32 mouse cellular contexts compared by ENCODE assay signal in genomic region chr2:73903536-73903935, GRCm38 (mm10). TPM values are rescaled to one million over a fixed set of nuclear protein-coding genes. Genes with fewer than 3 reads are reported as not detected.
DNase-seq lines count a peak whose midpoint lies in the region; ATAC-seq and TF ChIP-seq lines count a peak whose summit lies in the region.
"Had no signal": no experiment of that assay in that cellular context is flagged by ENCODE, and none has a peak within 500 bp of the region (broad histone marks: within the 10 kb centered on the region; RNA-seq: fewer than 3 reads in every experiment).

No protein-coding gene starts in this region.

- no peaks in the 10 kb centered on the region for H3K9me3 ChIP-seq in lung, postnatal 0 days (ENCODE audit: low read length)
- H3K9me3 ChIP-seq: forebrain, embryonic 10.5 days; heart, embryonic 10.5 days; heart, embryonic 15.5 days; hindbrain, embryonic 12.5 days; intestine, embryonic 15.5 days; limb, embryonic 13.5 days; midbrain, embryonic 12.5 days; neural tube, embryonic 12.5 days had no signal

- 0 out of 2 replicates have a peak, but pooled peaks have one; percentile 15 for TF ChIP-seq CTCF in layer of hippocampus, adult 2 months (conservative IDR thresholded peaks at IDR 0.05)
- TF ChIP-seq CTCF in lung, postnatal 0 days (IDR thresholded peaks at IDR 0.05), result 0 out of 2 replicates have a peak, but pooled peaks have one; percentile 3

- H3K27ac ChIP-seq in layer of hippocampus, adult 2 months, result no peak overlapping the region
- no peak overlapping the region for H3K27ac ChIP-seq in lung, postnatal 0 days (ENCODE audit: low read length)
- H3K27ac ChIP-seq: forebrain, embryonic 10.5 days; heart, embryonic 10.5 days; heart, embryonic 15.5 days; hindbrain, embryonic 12.5 days; hindbrain, postnatal 0 days; intestine, embryonic 15.5 days; left cerebral cortex, adult 2 months; limb, embryonic 13.5 days; midbrain, embryonic 12.5 days; neural tube, embryonic 12.5 days had no signal

- H3K4me1 ChIP-seq in lung, postnatal 0 days (ENCODE audit: insufficient read depth, low read depth, low read length), result no peaks in the 10 kb centered on the region
- H3K4me1 ChIP-seq: forebrain, embryonic 10.5 days; heart, embryonic 10.5 days; hindbrain, embryonic 12.5 days; intestine, embryonic 15.5 days; limb, embryonic 13.5 days; midbrain, embryonic 12.5 days; neural tube, embryonic 12.5 days had no signal

- peaks cover 16% of the 10 kb centered on the region; the same call in 1 of the 2 replicates for H3K36me3 ChIP-seq in lung, postnatal 0 days (ENCODE audit: insufficient read depth, low read length)

- no peak for ATAC-seq in lung, postnatal 0 days
- ATAC-seq: hindbrain, postnatal 0 days; intestine, embryonic 15.5 days had no signal

- DNase-seq in layer of hippocampus, adult 2 months (ENCODE audit: low spot score in 2 of 2), result no peak
- DNase-seq in layer of hippocampus, adult 9-11 months, result no peak
- DNase-seq in lung, postnatal 0 days (ENCODE audit: low spot score), result no peak
- DNase-seq in lung, postnatal 4 days, result no peak
- peak; percentile 80 for DNase-seq in R1 (ENCODE audit: low read depth, low spot score)
- no peak for DNase-seq in heart, postnatal 10 days
- no peak for DNase-seq in ovary, adult 18-20 months (ENCODE audit: low spot score)
- DNase-seq: adrenal gland, postnatal 14 days; B cell, adult 2 months; cerebellum, adult 11 months; cerebellum, adult 9-10 months; cerebellum, postnatal 36 days; gastrocnemius, postnatal 14 days; heart, adult 11 months; heart, postnatal 36 days; kidney, adult 9 months; kidney, postnatal 10 days; lung, postnatal 10 days; right cerebral cortex, postnatal 4 days; thymus, adult 2 months; thymus, postnatal 36 days had no signal

- no peak overlapping the region for H3K4me3 ChIP-seq in layer of hippocampus, adult 2 months
- H3K4me3 ChIP-seq in lung, postnatal 0 days (ENCODE audit: low read depth, low read length), result no peak overlapping the region
- H3K4me3 ChIP-seq: forebrain, embryonic 10.5 days; heart, embryonic 10.5 days; heart, embryonic 15.5 days; hindbrain, embryonic 12.5 days; intestine, embryonic 15.5 days; left cerebral cortex, adult 2 months; limb, embryonic 13.5 days; midbrain, embryonic 12.5 days; myocyte; neural tube, embryonic 12.5 days had no signal

- WGBS in lung, postnatal 0 days, result 88% methylated on average over 2 of the region's 2 CpGs

- no peaks in the 10 kb centered on the region for H3K27me3 ChIP-seq in lung, postnatal 0 days (replicated peaks; ENCODE audit: insufficient read depth, low read length)
- H3K27me3 ChIP-seq: heart, embryonic 15.5 days; hindbrain, embryonic 12.5 days; intestine, embryonic 15.5 days; limb, embryonic 13.5 days; midbrain, embryonic 12.5 days; neural tube, embryonic 12.5 days had no signal

- no peak overlapping the region for H3K9ac ChIP-seq in lung, postnatal 0 days (replicated peaks; ENCODE audit: low read depth)
- H3K9ac ChIP-seq: heart, embryonic 15.5 days; hindbrain, embryonic 12.5 days; intestine, embryonic 15.5 days; limb, embryonic 13.5 days; midbrain, embryonic 12.5 days; neural tube, embryonic 12.5 days had no signal

- H3K4me2 ChIP-seq in lung, postnatal 0 days (replicated peaks; ENCODE audit: low read depth, low read length), result no peak overlapping the region
- H3K4me2 ChIP-seq: heart, embryonic 15.5 days; hindbrain, embryonic 12.5 days; intestine, embryonic 15.5 days; limb, embryonic 13.5 days; midbrain, embryonic 12.5 days; neural tube, embryonic 12.5 days had no signal

- no peak for TF ChIP-seq EP300 in lung, postnatal 0 days (IDR thresholded peaks at IDR 0.05)

- intact Hi-C loops in heart, postnatal 10 days (cut with DNase I), result no loop called here

RNA-seq across cellular contexts. Expression of gene Atp5g3, which starts 7.6 kb away (rescaled TPM):
- 100 to 1,000 TPM; 485 to 508 TPM for total RNA-seq in layer of hippocampus, adult 2 months (2021)
- 760 and 832 TPM in 2 replicates for polyA plus RNA-seq in lung, postnatal 0 days (2015; fragmentation: Nextera tagmentation; extraction: Ambion mirVana)
- 1,000 to 10,000 TPM; 3,482 to 3,602 TPM for total RNA-seq in heart, postnatal 10 days (2021)

RNA-seq across cellular contexts. Expression of gene Atf2, which starts 11.1 kb away (rescaled TPM):
- 100 to 1,000 TPM; 137 to 151 TPM for total RNA-seq in layer of hippocampus, adult 2 months (2021)
- 28.4 and 31.0 TPM in 2 replicates for polyA plus RNA-seq in lung, postnatal 0 days (2015; fragmentation: Nextera tagmentation; extraction: Ambion mirVana)
- 10 to 100 TPM; 43.8 to 47.0 TPM for total RNA-seq in heart, postnatal 10 days (2021)

Comparison
In these comparisons a context has a peak if more than half of its experiments do, and no peak if none do; other contexts are left out.
1. RNA of gene Atp5g3, which starts 7.6 kb away (total RNA-seq): 3,482 to 3,602 TPM in heart, postnatal 10 days; 485 to 508 TPM in layer of hippocampus, adult 2 months; every median in the first group is over 4 times any median in the second.